Mouse (Mus musculus) CH12.LX (cell line): ENCODE data around the gene Frem2. TPM values are rescaled to one million over a fixed set of nuclear protein-coding genes. Genes with fewer than 3 reads are reported as not detected.

Experiments
- DNase-seq: peaks from one replicate; pipeline ENCODE4 v3.0.0-alpha.2; 2013; ENCODE audit errors: extremely low read depth
- H3K27ac ChIP-seq: 2 replicates; pipeline ENCODE4 v1.5.1; 2012; ENCODE audit warnings: low read depth, mild to moderate bottlenecking, control low read depth, moderate library complexity; ENCODE audit not compliant: insufficient read depth
- H3K27me3 ChIP-seq: replicated peaks from 2 replicates; pipeline ENCODE3; 2012; ENCODE audit warnings: inconsistent platforms
- H3K36me3 ChIP-seq, 2 experiments: replicated peaks in 1 of 2; 2 replicates each; pipeline versions ENCODE3 to v1.6.1; 2012; ENCODE audit warnings: inconsistent platforms in 1 of 2, low read length in 1 of 2, mild to moderate bottlenecking in 1 of 2, mixed read lengths in 1 of 2, moderate library complexity in 1 of 2; ENCODE audit not compliant: control insufficient read depth in 1 of 2, insufficient read depth in 1 of 2
- H3K4me1 ChIP-seq, 2 experiments: 2 replicates each; pipeline ENCODE4 v1.6.1; 2012; ENCODE audit warnings: inconsistent platforms in 1 of 2, moderate library complexity in 1 of 2; ENCODE audit not compliant: insufficient read depth in 2 of 2, control insufficient read depth in 1 of 2
- H3K4me2 ChIP-seq: 2 replicates; pipeline ENCODE4 v1.6.1; 2012; ENCODE audit warnings: low read depth, mild to moderate bottlenecking, control low read depth; ENCODE audit not compliant: poor library complexity, insufficient read depth, severe bottlenecking
- H3K4me3 ChIP-seq, 3 experiments: fragments of 150-350 bp in 1 of 3; sonication (generic) in 1 of 3; replicated peaks in 1 of 3; 2 replicates each; pipeline versions ENCODE3 to v1.5.1; 2011 to 2012; ENCODE audit warnings: low read depth in 2 of 3, low read length in 2 of 3, mild to moderate bottlenecking in 2 of 3, moderate library complexity in 2 of 3, control low read depth in 1 of 3, improper control_type of control experiment in 1 of 3, inconsistent platforms in 1 of 3, mixed read lengths in 1 of 3; ENCODE audit not compliant: poor library complexity in 1 of 3
- H3K79me2 ChIP-seq: replicated peaks from 2 replicates; pipeline ENCODE4 v1.6.1; 2012; ENCODE audit warnings: mild to moderate bottlenecking, moderate library complexity; ENCODE audit not compliant: control insufficient read depth, poor library complexity, insufficient read depth, severe bottlenecking; ENCODE audit errors: extremely low read depth
- H3K9ac ChIP-seq: 2 replicates; pipeline ENCODE4 v1.6.1; 2012; ENCODE audit warnings: low read depth, mild to moderate bottlenecking, control low read depth, moderate library complexity; ENCODE audit not compliant: insufficient read depth
- H3K9me3 ChIP-seq: replicated peaks from 2 replicates; pipeline ENCODE3; 2012; ENCODE audit warnings: low read length, inconsistent platforms, mixed read lengths
- BHLHE40 ChIP-seq: IDR thresholded peaks from 2 replicates; pipeline ENCODE4 v1.6.1; 2011; ENCODE audit warnings: mild to moderate bottlenecking, low read depth, low read length, improper control_type of control experiment
- CHD1 ChIP-seq: IDR thresholded peaks from 2 replicates; pipeline ENCODE4 v1.6.1; 2012; ENCODE audit warnings: low read depth, low read length, improper control_type of control experiment, inconsistent platforms
- CHD2 ChIP-seq: IDR thresholded peaks from 2 replicates; pipeline ENCODE4 v1.6.1; 2011; ENCODE audit warnings: low read length, improper control_type of control experiment
- E2F4 ChIP-seq: IDR thresholded peaks from 2 replicates; pipeline ENCODE4 v1.6.1; 2011; ENCODE audit warnings: low read depth, low read length, improper control_type of control experiment; ENCODE audit not compliant: insufficient replicate concordance
- ELF1 ChIP-seq: IDR thresholded peaks from 2 replicates; pipeline ENCODE4 v1.6.1; 2014; ENCODE audit warnings: low read depth, mild to moderate bottlenecking, inconsistent platforms, low read length, improper control_type of control experiment
- EP300 ChIP-seq: IDR thresholded peaks from 2 replicates; pipeline ENCODE4 v1.6.1; 2011; ENCODE audit warnings: low read length, improper control_type of control experiment
- HCFC1 ChIP-seq: IDR thresholded peaks from 2 replicates; pipeline ENCODE4 v1.6.1; 2012; ENCODE audit warnings: low read depth, mild to moderate bottlenecking, inconsistent platforms, low read length, improper control_type of control experiment
- IRF4 ChIP-seq: IDR thresholded peaks from 2 replicates; pipeline ENCODE4 v1.6.1; 2014; ENCODE audit warnings: low read depth, mild to moderate bottlenecking, inconsistent platforms, low read length, improper control_type of control experiment
- JUN ChIP-seq: IDR thresholded peaks from 2 replicates; pipeline ENCODE4 v1.6.1; 2011; ENCODE audit warnings: low read depth, mild to moderate bottlenecking, low read length, improper control_type of control experiment, moderate library complexity; ENCODE audit not compliant: insufficient read depth
- MAX ChIP-seq: IDR thresholded peaks from 2 replicates; pipeline ENCODE4 v1.6.1; 2011; ENCODE audit warnings: low read length, improper control_type of control experiment
- MAZ ChIP-seq: IDR thresholded peaks from 2 replicates; pipeline ENCODE4 v1.6.1; 2012; ENCODE audit warnings: low read depth, mild to moderate bottlenecking, inconsistent platforms, low read length, improper control_type of control experiment, moderate library complexity
- MEF2A ChIP-seq: IDR thresholded peaks from 2 replicates; pipeline ENCODE4 v1.6.1; 2014; ENCODE audit warnings: low read depth, mild to moderate bottlenecking, inconsistent platforms, low read length, improper control_type of control experiment, borderline replicate concordance
- MYC ChIP-seq: IDR thresholded peaks from 2 replicates; pipeline ENCODE4 v1.6.1; 2011; ENCODE audit warnings: low read depth, mild to moderate bottlenecking, improper control_type of control experiment, low read length
- NELFE ChIP-seq: IDR thresholded peaks from 2 replicates; pipeline ENCODE4 v1.6.1; 2011; ENCODE audit warnings: low read depth, low read length, improper control_type of control experiment
- NRF1 ChIP-seq: IDR thresholded peaks from 2 replicates; pipeline ENCODE4 v1.6.1; 2014; ENCODE audit warnings: low read depth, mild to moderate bottlenecking, inconsistent platforms, low read length, improper control_type of control experiment, moderate library complexity
- PAX5 ChIP-seq: IDR thresholded peaks from 2 replicates; pipeline ENCODE4 v1.6.1; 2012; ENCODE audit warnings: low read length, inconsistent platforms, mixed read lengths
- POLR2AphosphoS2 ChIP-seq: IDR thresholded peaks from 2 replicates; pipeline ENCODE4 v1.6.1; 2011; ENCODE audit warnings: low read depth, low read length, improper control_type of control experiment
- SMC3 ChIP-seq: IDR thresholded peaks from 2 replicates; pipeline ENCODE4 v1.6.1; 2011; ENCODE audit warnings: low read depth, low read length, improper control_type of control experiment
- TBP ChIP-seq: conservative IDR thresholded peaks from 2 replicates; pipeline ENCODE4 v1.6.1; 2011; ENCODE audit warnings: low read depth, low read length, improper control_type of control experiment
- UBTF ChIP-seq: IDR thresholded peaks from 2 replicates; pipeline ENCODE4 v1.6.1; 2012; ENCODE audit warnings: low read depth, mild to moderate bottlenecking, inconsistent platforms, low read length, improper control_type of control experiment, moderate library complexity
- USF2 ChIP-seq: conservative IDR thresholded peaks from 2 replicates; pipeline ENCODE4 v1.6.1; 2011; ENCODE audit warnings: low read depth, low read length, improper control_type of control experiment
- ZC3H11A ChIP-seq: IDR thresholded peaks from 2 replicates; pipeline ENCODE4 v1.6.1; 2012; ENCODE audit warnings: low read depth, mild to moderate bottlenecking, inconsistent platforms, low read length, improper control_type of control experiment
- ZKSCAN1 ChIP-seq: IDR thresholded peaks from 2 replicates; pipeline ENCODE4 v1.6.1; 2012; ENCODE audit warnings: low read depth, inconsistent platforms, low read length, improper control_type of control experiment, borderline replicate concordance
- ZMIZ1 ChIP-seq: IDR thresholded peaks from 2 replicates; pipeline ENCODE4 v1.6.1; 2012; ENCODE audit warnings: low read depth, mild to moderate bottlenecking, inconsistent platforms, low read length, improper control_type of control experiment
- ZNF384 ChIP-seq: IDR thresholded peaks from 2 replicates; pipeline ENCODE4 v1.6.1; 2012; ENCODE audit warnings: low read depth, low read length, improper control_type of control experiment, inconsistent platforms
- dilution Hi-C: fragments of 300-500 bp; cut with MboI; formaldehyde crosslinking; loops from 2 replicates; pipeline ENCODE4 v1.14.3; 2020; ENCODE audit warnings: low sequenced_read_pairs; ENCODE audit not compliant: extremely low pct_unique_long_range_greater_than_20kb, extremely low pct_ligation_motif_present
- in situ Hi-C: fragments of 300-500 bp; cut with MboI; formaldehyde crosslinking; loops from 3 replicates; pipeline ENCODE4 v1.14.3; 2019; ENCODE audit warnings: low sequenced_read_pairs, low pct_ligation_motif_present, low pct_unique_long_range_greater_than_20kb, mixed read lengths
- polyA plus RNA-seq: library from polyadenylated mRNA; unstranded; fragments of >175 nt; gene quantifications from 2 replicates; pipeline ENCODE4 v1.2.1, GENCODE M21; 2012; ENCODE audit warnings: low read depth; ENCODE audit not compliant: insufficient read length
- total RNA-seq, 2 experiments: library from RNA; depleted of rRNA; stranded (reverse); fragments of 300-350 nt in 1 of 2; fragments of >200 nt in 1 of 2; gene quantifications; 2 replicates each; pipeline ENCODE4 v1.2.3; 2012 to 2014

Frem2 gene
- total RNA-seq (2012; rRNA removed) (0.04 TPM in 1 of 2 replicates, not detected in the other), total RNA-seq (2014; rRNA removed) (0.04 and 0.09 TPM in 2 replicates), polyA plus RNA-seq (0.07 and 0.09 TPM in 2 replicates)

DNA sequence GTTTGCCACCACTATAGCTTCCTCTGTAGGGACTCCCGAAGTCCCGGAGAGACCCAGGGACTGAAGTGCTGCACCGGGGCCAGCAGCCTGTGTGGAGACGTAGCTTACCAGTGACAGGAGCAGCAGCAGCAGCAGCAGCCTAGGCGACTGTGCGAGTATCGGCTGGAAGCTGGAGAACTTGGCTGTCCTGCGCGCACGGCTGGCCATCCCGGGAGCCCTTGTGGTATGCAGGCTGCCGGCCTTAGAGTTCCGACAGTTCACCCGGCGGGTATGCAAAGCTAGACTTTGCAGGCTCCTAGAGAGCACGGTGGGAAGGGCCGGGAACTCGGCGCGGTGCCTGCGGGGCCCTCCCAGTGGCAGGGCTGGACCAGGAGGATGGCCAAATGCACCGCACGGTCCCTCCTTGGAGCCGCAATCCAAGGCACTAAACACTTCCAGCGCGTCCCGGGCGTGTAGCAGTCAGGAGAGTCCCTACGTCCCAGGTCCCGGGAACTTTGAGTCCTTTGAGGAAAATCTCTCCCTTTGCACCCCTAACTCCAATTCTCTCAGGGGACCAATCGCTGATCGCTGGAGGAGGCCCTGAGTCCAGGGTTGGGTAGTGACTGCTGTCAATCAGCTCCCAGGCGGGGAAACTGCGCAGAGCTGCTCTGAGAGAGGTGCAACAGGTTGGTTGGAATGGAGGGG, at the start of gene Frem2:
Gene Frem2, minus strand, starts transcription at position 478 of the 684 bp plus-strand sequence.
- Histone ChIP-seq H3K4me3 (no peak within 1 kb of the TSS), H3K27me3 (no peaks in the 10 kb centered on the region), H3K4me2 (no peak within 1 kb of the TSS), H3K36me3 (no peaks in the 10 kb centered on the region), H3K79me2 (no peaks in the 10 kb centered on the region), H3K4me1 (0 out of 4 replicates have a peak, but pooled peaks cover 0 to 2% of the 10 kb centered on the region in 2 experiments), H3K27ac (no peak within 1 kb of the TSS), H3K9ac (no peak within 1 kb of the TSS), H3K9me3 (peaks cover 30% of the 10 kb centered on the region)
- in situ Hi-C loops (no loop called here), dilution Hi-C loops (no loop called here)
- TF ChIP-seq HCFC1 (no peak), JUN (no peak), USF2 (no peak), BHLHE40 (no peak), CHD1 (no peak), ZC3H11A (no peak), ZMIZ1 (no peak), POLR2AphosphoS2 (no peak), PAX5 (no peak), CHD2 (no peak), MAX (no peak), MEF2A (no peak)
- DNase-seq = no peak

DNA sequence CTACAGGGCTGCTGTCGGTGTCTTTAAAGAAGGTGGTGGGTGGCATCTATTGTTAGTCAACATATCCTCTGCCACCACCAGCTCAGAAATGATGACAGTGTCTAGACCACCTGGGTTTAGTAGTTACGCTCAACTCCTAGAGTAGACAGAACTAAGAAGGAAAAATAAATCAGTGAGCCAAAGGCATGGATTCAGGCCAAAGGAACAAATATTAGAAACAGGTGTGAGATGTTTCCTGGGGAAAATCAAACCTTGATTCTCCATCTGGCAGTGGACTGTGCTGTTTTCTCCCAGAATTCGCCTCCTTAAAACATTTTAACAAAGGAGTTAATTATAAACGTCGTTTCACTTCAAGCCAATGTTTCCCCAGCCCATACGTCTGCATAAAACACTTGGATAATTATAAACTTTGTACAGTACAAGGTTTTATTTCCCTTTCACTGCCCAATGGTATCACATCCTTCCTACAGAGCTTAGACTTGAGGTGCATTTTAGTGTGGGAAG, 48.9 kb upstream of the Frem2 start:
- Histone ChIP-seq H3K4me2 (no peak overlapping the region), H3K27me3 (no peaks in the 10 kb centered on the region), H3K9ac (no peak overlapping the region), H3K27ac (no peak overlapping the region), H3K4me3 (no peak overlapping the region), H3K9me3 (no peaks in the 10 kb centered on the region), H3K79me2 (no peaks in the 10 kb centered on the region), H3K36me3 (no peaks in the 10 kb centered on the region), H3K4me1 (no peaks in the 10 kb centered on the region)
- in situ Hi-C loops (no loop called here), dilution Hi-C loops (no loop called here)
- no peak for DNase-seq
- TF ChIP-seq NELFE (no peak), PAX5 (no peak), SMC3 (no peak), ZNF384 (no peak), UBTF (no peak), JUN (no peak), TBP (no peak), ELF1 (no peak), ZC3H11A (no peak), IRF4 (no peak), MAZ (no peak), E2F4 (no peak), MYC (no peak), EP300 (no peak), NRF1 (no peak), ZKSCAN1 (no peak)
- TF ChIP-seq, all 38 proteins: peak for 0
